Mouse (Mus musculus): ENCODE data around the gene Ccl3.

The Ccl3 gene

DNA sequence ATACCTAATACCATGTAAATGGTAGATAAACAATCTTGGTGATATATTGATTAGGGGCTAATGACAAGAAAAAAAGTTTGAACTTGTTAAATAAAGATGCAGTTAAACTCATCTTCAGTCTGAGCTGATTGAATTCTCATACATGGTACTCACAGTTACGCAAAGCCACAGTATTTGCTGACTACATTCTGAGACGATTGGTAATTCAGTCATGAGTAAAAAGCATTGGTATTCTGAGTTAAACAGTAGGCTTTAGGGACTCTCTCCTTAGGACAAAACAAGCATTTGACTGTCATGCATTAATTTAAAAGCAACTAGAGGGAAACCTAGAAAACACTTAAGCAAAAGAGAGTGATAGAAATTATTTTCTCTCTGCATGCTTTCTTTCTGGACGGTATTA, 25.6 kb downstream of the Ccl3 start:
- no peak for DNase-seq (ENCODE audit: low read depth, low spot score)

DNA sequence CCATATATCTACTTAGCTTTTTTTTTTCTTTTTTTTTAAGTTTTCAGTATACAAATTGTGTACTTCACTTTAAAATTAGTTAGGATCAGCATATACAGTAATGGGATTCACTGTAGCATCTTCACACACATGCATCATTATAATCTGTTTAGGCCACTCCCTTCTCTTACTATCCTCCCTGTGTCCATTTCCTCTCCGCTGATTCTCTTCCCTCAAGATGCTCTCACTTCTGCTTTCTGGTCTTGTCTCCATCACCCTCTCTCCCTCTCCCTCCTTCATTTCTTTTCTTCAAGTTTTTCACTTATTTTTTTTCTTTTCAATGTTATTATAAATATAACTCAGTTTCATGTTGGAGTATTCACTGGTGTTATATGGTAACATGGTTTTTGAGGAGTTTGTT, 30.1 kb downstream of the Ccl3 start:
- DNase-seq (ENCODE audit: low read depth, low spot score), result no peak

DNA sequence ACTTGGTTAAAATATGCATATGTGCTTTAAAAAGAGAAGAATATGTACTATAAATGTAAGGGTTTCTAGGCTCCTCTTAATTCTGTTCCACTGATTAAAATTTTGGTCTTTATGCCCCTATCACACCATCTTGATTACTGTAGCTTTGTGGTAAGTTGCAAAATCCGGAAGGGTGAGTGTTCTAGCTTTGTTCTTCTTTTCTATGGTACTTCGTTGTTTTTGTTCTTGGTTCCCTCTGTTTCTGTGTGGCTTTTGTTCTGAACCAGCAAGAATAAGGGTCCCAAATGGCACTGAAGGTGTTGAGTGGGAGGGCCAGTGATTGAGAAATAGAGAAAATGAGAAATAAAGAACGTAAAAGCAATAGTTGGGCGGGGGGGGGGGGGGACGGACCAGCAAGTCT, 30.9 kb downstream of the Ccl3 start:
- no peak for DNase-seq (ENCODE audit: low read depth, low spot score)

DNA sequence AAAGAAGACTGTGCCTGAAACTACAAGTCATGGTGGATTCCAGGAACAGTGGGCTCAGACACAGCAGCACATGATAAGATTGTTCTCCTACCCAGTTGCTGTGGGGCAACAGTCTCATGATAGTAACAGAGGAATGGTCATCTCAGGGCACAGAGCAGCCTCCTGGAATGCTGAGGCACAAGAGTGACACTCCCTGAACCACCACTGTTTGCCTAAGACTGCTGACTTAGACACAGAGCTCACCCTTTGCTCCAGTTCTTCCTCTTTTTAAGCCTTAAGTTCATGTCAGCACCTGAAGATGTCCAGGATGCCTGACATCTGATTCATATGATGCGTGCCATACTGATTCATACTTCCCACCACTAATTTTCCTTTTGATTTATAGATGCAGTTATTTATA, 32.6 kb downstream of the Ccl3 start:
- no peak for DNase-seq (ENCODE audit: low read depth, low spot score)

DNA sequence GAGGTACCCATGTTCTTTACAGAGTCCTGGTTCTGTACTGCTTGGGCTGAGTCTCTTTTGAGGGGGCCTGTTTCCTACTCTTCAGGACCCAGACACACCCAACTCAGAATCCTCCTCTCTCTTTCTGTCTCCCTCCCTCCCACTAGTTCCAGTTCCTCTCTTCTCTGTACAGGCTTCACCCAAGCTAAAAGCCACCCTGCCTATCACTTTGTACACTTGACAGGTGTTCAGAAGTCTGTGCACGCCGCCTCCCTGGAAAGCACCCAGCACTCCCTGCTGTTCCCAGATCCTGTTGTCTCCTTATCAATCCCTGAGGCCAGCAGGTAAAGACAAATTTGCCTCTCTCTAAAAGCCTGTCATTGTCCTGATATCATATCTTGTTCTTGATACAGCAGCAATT, 38.3 kb downstream of the Ccl3 start:
- DNase-seq (ENCODE audit: low read depth, low spot score), result no peak

DNA sequence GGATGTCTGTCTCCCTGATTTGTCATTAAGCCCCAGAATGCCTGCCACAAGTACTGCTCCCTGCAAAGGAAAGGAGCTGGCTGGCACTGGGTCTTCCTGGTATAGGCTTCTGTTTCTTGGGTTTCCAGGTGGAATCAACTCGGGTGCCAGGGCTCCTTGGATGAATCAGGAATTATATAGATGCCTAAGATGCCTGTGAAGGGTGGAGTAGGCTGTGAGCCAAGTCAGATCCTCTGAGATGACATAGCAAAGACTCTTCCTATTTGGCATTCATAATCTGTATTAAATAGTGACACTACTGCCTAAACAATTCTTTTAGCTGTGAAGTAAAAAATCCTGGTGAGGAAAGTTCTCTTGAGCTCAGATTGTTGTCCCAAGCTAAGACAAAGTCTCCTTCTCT, 42.8 kb downstream of the Ccl3 start:
- DNase-seq (ENCODE audit: low read depth, low spot score), result no peak

DNA sequence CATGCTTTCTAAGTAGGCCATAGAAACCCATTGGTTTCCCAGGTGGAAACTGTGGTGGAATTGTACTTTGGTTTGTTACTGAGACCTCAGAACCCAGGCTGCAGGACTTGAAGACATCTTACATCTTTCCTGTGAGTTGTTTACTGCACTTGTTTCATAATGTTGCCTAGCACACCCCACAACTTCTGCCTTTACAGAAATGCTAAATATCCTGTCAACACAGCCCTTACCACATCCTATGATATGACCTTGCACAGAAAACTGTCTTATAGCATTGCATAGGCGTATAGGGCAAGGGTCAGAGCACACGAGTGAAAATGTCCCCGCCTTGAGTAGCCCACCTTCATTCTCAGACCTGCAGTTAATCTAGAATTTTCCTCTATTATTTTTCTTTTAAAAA, 43.6 kb downstream of the Ccl3 start:
- no peak for DNase-seq (ENCODE audit: low read depth, low spot score)

DNA sequence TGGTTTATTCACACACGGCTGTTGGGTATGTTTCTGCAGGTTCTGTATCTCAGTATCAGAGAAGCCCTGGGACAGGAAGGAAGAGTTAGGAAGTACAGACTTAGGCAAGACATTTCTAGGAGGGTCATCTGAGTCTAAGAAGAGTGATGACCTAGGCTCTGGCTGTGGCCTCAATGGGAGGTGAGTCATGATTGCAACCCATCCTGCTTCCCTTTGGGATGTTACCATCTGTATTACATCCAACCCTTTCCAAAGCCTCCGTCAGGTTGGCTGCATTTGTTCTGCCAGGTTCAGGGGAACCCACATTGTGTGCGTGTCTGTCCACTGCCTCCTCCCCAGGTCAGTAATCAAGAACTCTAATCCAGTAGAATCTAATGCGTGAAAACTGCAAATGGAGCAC, 44.5 kb downstream of the Ccl3 start:
- DNase-seq (ENCODE audit: low read depth, low spot score), result no peak

DNA sequence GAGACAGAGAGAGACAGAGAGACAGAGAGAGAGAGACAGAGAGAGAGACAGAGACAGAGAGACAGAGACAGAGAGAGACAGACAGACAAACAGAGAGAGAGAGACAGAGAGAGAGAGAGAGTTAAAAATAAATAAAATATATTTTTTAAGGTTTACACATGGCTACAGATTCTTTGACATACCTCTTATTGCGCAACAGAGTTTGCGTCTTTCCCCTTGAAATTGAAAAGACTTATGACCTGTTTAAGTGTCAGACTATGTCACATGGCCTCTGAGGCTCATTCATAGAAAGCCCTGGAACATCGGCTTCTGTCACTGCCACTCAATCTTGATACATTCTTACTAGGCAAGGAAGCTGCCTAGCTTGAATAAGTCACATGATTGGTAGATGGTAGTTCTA, 45.8 kb downstream of the Ccl3 start:
- DNase-seq (ENCODE audit: low read depth, low spot score), result no peak

DNA sequence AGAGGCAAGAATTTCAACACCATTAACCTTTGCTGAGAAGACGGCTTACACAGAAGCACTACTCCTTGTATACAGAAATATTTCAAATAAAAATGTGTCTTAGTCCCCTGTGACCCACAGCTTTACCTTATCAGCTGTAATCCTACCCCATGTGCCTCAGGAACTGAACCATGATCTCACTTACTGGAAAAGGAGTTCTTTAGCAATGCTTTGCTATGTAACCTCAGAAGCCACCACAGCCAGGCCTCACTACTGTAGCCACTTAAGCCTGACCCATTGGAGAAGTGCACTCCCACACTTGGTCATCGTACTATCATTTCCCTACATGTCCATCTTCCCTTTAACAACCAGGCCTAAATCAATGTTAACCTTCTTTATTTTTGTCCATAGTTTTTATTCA, 48.6 kb downstream of the Ccl3 start:
- no peak for DNase-seq (ENCODE audit: low read depth, low spot score)

DNA sequence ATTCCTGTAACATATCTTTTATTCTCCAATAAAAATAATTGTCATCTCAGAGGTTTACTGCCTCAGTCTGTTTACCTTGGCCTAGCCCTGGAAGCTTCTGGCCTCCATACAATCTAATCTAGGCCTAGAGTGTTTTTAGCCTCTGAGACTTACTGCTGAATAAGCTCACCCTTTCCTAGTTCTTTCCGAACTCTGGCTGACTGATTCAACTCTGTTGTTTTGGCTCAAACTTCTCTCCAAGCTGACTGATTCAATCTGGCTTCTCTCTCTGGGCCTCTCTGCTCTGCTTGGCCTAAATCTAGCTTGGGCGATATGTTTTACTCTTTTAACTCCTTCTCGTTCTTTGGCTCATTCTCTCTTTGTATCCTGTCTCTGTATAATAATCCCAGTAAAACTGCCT, 50.2 kb downstream of the Ccl3 start:
- DNase-seq (ENCODE audit: low read depth, low spot score), result no peak

DNA sequence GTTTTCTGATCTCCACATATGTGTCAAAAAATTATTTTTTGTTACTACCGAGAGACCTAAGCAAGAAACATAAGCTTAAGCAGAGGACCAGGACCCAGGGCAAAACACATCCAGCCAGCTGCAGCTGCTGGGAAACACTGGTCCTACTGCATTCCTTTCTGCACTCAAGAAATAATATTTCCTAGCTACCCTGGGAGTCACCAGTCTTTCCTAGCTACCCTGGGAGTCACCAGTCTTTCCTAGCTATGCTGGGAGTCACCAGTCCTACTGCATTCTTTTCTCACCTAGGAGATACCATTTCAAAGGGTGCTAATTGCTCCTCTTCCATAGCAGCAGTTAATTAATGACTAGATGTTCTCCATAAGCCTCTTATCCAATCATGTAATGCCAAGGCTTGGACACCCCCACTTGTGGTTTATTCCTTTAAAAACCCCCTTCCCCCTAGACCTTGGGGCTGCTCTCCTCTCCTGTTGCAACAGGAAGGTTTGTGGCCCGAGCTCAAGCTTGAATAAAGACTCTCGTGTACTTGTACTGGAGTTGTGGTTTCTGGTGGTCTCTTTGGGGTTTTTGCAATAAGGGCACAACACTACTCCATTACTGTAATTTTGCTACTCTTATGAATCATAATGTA, 50.8 kb downstream of the Ccl3 start:
- DNase-seq (ENCODE audit: low read depth, low spot score), result no peak
